Mouse (Mus musculus) heart, postnatal 0 days (tissue): ENCODE data around the gene Rsrp1. TPM values are rescaled to one million over a fixed set of nuclear protein-coding genes. Genes with fewer than 3 reads are reported as not detected.

Experiments used
- ATAC-seq: fragments of 200-750 bp; cut with Nextera tagmentation; 2 replicates; pipeline ENCODE4 v1.8.0; 2017; ENCODE audit warnings: low read depth, moderate number of reproducible peaks, moderate library complexity; ENCODE audit not compliant: insufficient read depth
- DNase-seq: peaks from one replicate; pipeline ENCODE4 v3.0.0-alpha.2; 2016; ENCODE audit warnings: low spot score
- H3K27ac ChIP-seq: fragments of 300-500 bp; sonication (generic); 2 replicates; pipeline ENCODE4 v1.5.1; 2014; ENCODE audit warnings: low read depth, mild to moderate bottlenecking
- H3K27me3 ChIP-seq: fragments of 300-500 bp; sonication (generic); 2 replicates; pipeline ENCODE4 v1.6.1; 2014; ENCODE audit warnings: low read length, mixed read lengths; ENCODE audit not compliant: control insufficient read depth, insufficient read depth
- H3K36me3 ChIP-seq: fragments of 300-500 bp; sonication (generic); replicated peaks from 2 replicates; pipeline ENCODE4 v1.6.1; 2014; ENCODE audit warnings: low read length, mixed read lengths; ENCODE audit not compliant: control insufficient read depth, insufficient read depth
- H3K4me1 ChIP-seq: fragments of 300-500 bp; sonication (generic); 2 replicates; pipeline ENCODE4 v1.6.1; 2014; ENCODE audit warnings: antibody characterized with exemption; ENCODE audit not compliant: control insufficient read depth, insufficient read depth
- H3K4me2 ChIP-seq: fragments of 300-500 bp; sonication (generic); 2 replicates; pipeline ENCODE4 v1.6.1; 2014; ENCODE audit warnings: low read depth, mild to moderate bottlenecking, low read length, moderate library complexity
- H3K4me3 ChIP-seq: fragments of 300-500 bp; sonication (generic); 2 replicates; pipeline ENCODE4 v1.5.1; 2014; ENCODE audit warnings: low read depth, low read length
- H3K9ac ChIP-seq: fragments of 300-500 bp; sonication (generic); replicated peaks from 2 replicates; pipeline ENCODE4 v1.6.1; 2014; ENCODE audit warnings: low read depth, low read length, mixed read lengths
- H3K9me3 ChIP-seq: fragments of 300-500 bp; sonication (generic); replicated peaks from 2 replicates; pipeline ENCODE4 v1.6.1; 2016; ENCODE audit warnings: low read length; ENCODE audit not compliant: control insufficient read depth
- CTCF ChIP-seq: IDR thresholded peaks from 2 replicates; pipeline ENCODE4 v1.5.1; 2016; ENCODE audit warnings: antibody characterized with exemption, control low read depth, low read depth
- EP300 ChIP-seq: IDR thresholded peaks from 2 replicates; pipeline ENCODE4 v1.6.1; 2016; ENCODE audit warnings: antibody characterized with exemption, low read depth
- whole genome bisulfite sequencing: fragments of 180-500 bp; shearing (Covaris S2); extraction: QIAGEN DNeasy Blood & Tissue Kit; methylation state at CpG from one replicate; pipeline ENCODE4 v1.1.7; 2014; 5-methylcytosine and 5-hydroxymethylcytosine counted together
- polyA plus RNA-seq: library from polyadenylated mRNA; unstranded; fragments of >200 nt; fragmentation: Nextera tagmentation; extraction: Ambion mirVana; gene quantifications from 2 replicates; pipeline ENCODE4 v1.2.1, GENCODE M21; 2015
- total RNA-seq: library from RNA; depleted of rRNA; stranded (reverse); fragments of >200 nt; gene quantifications from 2 replicates; pipeline ENCODE4 v1.2.3, GENCODE M21; 2014; ENCODE audit warnings: low replicate concordance

Gene Rsrp1
- total and polyA plus RNA-seq, 2 experiments from 2014 or later, result 80.5 to 295 TPM

GRCm38 (mm10) chr4:134913413-134913812, 10.0 kb upstream of the Rsrp1 start:
- peak overlapping the region; percentile 88 for H3K4me3 ChIP-seq

DNA sequence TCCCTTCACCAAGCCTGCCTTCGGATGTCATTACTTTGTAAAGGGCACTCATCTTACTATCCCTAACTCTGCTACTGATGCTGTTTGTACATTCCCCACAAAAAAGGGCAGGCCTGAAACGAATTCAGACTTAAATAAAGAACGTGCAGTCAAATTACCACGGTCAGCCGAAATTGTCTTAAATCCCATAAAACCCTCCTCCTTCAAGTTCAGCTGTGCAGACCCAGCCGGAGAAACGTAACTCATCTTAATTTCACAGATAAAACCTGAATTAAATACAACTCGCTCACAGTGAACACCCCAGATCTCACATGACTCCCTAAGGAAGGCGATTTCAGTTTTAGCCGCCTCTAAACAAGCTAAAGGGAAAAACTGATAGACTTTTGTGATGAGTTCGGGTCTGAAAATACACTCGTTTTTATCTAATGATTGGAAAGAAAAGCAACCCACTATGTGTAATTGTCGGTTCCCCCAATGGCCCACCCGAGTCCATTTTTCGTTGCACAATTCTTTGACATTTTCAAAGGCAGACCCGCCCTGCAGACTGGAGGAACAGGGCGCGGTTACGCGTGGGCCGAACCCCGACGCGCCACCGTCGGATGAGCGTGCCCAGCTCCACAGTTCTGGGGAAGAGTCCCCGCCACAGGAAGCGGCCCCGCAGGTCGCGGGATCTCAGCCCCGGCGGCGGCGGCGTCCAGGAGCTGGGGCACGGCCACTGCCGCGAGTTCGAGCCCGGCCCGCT, 9.1 kb upstream of the Rsrp1 start:
- peaks cover 15% of the 10 kb centered on the region for H3K36me3 ChIP-seq
- peak overlapping the region; percentile 88 for H3K4me3 ChIP-seq
- no peaks in the 10 kb centered on the region for H3K27me3 ChIP-seq
- peak overlapping the region; percentile 85 for H3K9ac ChIP-seq
- DNase-seq, result no peak
- no peak for TF ChIP-seq EP300
- TF ChIP-seq CTCF, result no peak
- ATAC-seq, result peak; percentile 61
- WGBS, result 2% methylated on average over 43 of the region's 43 CpGs
- H3K27ac ChIP-seq, result peak overlapping the region; percentile 95
- H3K4me1 ChIP-seq, result peaks cover 13% of the 10 kb centered on the region
- H3K4me2 ChIP-seq, result peak overlapping the region; percentile 68
- H3K9me3 ChIP-seq, result no peaks in the 10 kb centered on the region

More at GRCm38 (mm10) chr4:134913413-134913812, 10.0 kb upstream of the Rsrp1 start:
- Histone ChIP-seq H3K9me3 (no peaks in the 10 kb centered on the region), H3K27ac (no peak overlapping the region), H3K27me3 (no peaks in the 10 kb centered on the region), H3K4me1 (peaks cover 10% of the 10 kb centered on the region), H3K36me3 (peaks cover 24% of the 10 kb centered on the region), H3K9ac (no peak overlapping the region), H3K4me2 (peak overlapping the region; percentile 68)
- no peak for TF ChIP-seq EP300
- peak; percentile 65 for TF ChIP-seq CTCF
- ATAC-seq (no peak), DNase-seq (peak; percentile 41)
- WGBS, result 35% methylated on average over 3 of the region's 3 CpGs

GRCm38 (mm10) chr4:134914864-134915209, 8.6 kb upstream of the Rsrp1 start, which contains the start of gene Tmem50a:
TSS of gene Tmem50a (minus strand) at chr4:134915024.
- Histone ChIP-seq H3K4me1 (peaks cover 13% of the 10 kb centered on the region), H3K9me3 (no peaks in the 10 kb centered on the region), H3K4me3 (peak within 1 kb of the TSS; percentile 88), H3K4me2 (peak within 1 kb of the TSS; percentile 68), H3K27me3 (no peaks in the 10 kb centered on the region), H3K9ac (peak within 1 kb of the TSS; percentile 85), H3K36me3 (peaks cover 12% of the 10 kb centered on the region), H3K27ac (peak within 1 kb of the TSS; percentile 95)
- no peak for TF ChIP-seq CTCF
- 0 out of 2 replicates have a peak, but pooled peaks have one; percentile 47 for TF ChIP-seq EP300
- peak; percentile 95 for DNase-seq
- 0% methylated on average over 25 of the region's 25 CpGs for WGBS
- peak; percentile 91 for ATAC-seq

DNA sequence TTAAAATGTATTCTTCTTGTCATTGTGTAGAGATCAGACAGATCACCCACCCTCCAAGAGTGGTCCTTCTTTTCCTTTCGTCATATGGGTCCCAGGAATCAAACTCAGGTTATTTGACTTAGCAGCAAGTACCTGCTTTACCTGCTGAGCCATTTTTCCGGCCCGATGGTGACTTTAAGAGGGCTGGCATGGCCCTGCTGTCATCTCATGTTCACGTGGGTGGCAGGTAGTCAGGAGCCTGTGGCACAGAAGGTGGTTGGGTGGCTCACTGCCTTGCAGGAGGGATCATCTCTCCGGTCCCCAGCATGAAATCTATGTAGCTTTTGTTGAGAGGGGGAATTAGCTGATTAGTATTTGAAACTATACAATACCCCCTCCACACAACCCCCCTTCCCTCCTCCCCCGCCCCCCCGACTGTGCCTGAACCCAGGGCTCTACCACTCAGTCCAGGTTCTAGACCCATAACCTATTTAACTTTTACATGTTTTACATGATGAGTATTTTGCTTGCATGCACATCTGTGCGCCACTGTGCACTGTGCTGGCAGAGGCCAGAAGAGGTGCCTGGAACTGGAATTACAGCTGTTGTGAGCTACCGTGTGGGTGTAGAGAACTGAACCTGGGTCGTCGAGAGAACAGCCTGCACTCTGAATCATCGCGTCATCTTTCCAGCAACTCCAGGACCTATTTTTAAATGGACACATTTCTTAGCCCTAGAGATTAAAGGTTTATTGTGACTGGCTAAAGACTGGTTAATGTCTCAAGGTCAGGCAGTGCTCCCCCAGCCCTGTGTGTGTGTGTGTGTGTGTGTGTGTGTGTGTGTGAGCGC, 8.0 kb upstream of the Rsrp1 start:
- H3K27ac ChIP-seq, result peak overlapping the region; percentile 95
- H3K9me3 ChIP-seq, result no peaks in the 10 kb centered on the region
- peaks cover 13% of the 10 kb centered on the region for H3K4me1 ChIP-seq
- peak overlapping the region; percentile 88 for H3K4me3 ChIP-seq
- peaks cover 12% of the 10 kb centered on the region for H3K36me3 ChIP-seq
- TF ChIP-seq CTCF (no peak), EP300 (no peak)
- 44% methylated on average over 14 of the region's 14 CpGs for WGBS
- H3K27me3 ChIP-seq, result no peaks in the 10 kb centered on the region
- peak overlapping the region; percentile 68 for H3K4me2 ChIP-seq
- peak overlapping the region; percentile 85 for H3K9ac ChIP-seq
- ATAC-seq (no peak; the same call in 1 of the 2 replicates), DNase-seq (no peak)

DNA sequence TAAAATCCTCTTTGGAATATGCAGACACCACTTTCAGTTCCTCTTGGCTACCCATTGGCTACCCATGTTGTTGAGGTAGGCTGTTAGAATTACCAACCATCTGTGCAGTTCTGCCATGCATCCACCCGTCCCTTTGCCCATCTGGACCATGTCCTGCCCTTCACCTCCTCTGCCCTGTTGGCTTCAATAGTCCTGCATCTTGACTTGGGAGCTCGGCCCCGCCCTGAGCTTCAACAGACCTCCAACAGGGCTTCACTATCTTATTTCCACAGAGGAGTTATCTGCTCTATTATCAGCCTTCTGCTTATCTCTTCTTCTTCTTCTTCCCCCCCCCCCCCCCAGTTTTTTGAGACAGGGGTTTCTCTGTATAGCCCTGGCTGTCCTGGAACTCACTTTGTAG, 6.2 kb upstream of the Rsrp1 start:
- WGBS, result 69% methylated on average over 3 of the region's 3 CpGs

More for the DNA sequence above, 6.2 kb upstream of the Rsrp1 start:
- ATAC-seq (no peak), DNase-seq (no peak)
- no peaks in the 10 kb centered on the region for H3K27me3 ChIP-seq
- peaks cover 13% of the 10 kb centered on the region for H3K4me1 ChIP-seq
- H3K27ac ChIP-seq, result no peak overlapping the region
- no peak overlapping the region for H3K4me3 ChIP-seq
- H3K9ac ChIP-seq, result no peak overlapping the region
- no peaks in the 10 kb centered on the region for H3K9me3 ChIP-seq
- TF ChIP-seq EP300 (no peak), CTCF (no peak)
- peaks cover 4% of the 10 kb centered on the region; the same call in 1 of the 2 replicates for H3K36me3 ChIP-seq
- H3K4me2 ChIP-seq, result no peak overlapping the region
